Mouse (Mus musculus) G1E (cell line): ENCODE measurements around the gene Trim8. TPM values are rescaled to one million over a fixed set of nuclear protein-coding genes. Genes with fewer than 3 reads are reported as not detected.

Experiments
- ATAC-seq: 2 replicates; pipeline ENCODE4 v1.8.0; 2016; ENCODE audit warnings: mild to moderate bottlenecking; ENCODE audit not compliant: insufficient number of reproducible peaks, poor library complexity, low FRiP score, severe bottlenecking; ENCODE audit errors: extremely low read depth
- DNase-seq: peaks from one replicate; pipeline ENCODE4 v3.0.0; 2012; ENCODE audit warnings: low spot score
- H3K27me3 ChIP-seq: 2 replicates; pipeline ENCODE4 v1.6.1; 2012; ENCODE audit warnings: mild to moderate bottlenecking, low read length, inconsistent platforms; ENCODE audit not compliant: insufficient read depth
- H3K36me3 ChIP-seq: replicated peaks from 2 replicates; pipeline ENCODE3; 2012; ENCODE audit warnings: mild to moderate bottlenecking, inconsistent platforms
- H3K4me1 ChIP-seq: 2 replicates; pipeline ENCODE4 v1.6.1; 2012; ENCODE audit warnings: low read depth, low read length, inconsistent platforms, mixed read lengths; ENCODE audit not compliant: insufficient read depth
- H3K4me3 ChIP-seq: 2 replicates; pipeline ENCODE4 v1.5.1; 2012; ENCODE audit warnings: low read depth, mild to moderate bottlenecking, inconsistent platforms, low read length, moderate library complexity, mixed read lengths
- H3K9me3 ChIP-seq: replicated peaks from 2 replicates; pipeline ENCODE4 v1.6.1; 2012; ENCODE audit warnings: inconsistent platforms
- CTCF ChIP-seq: IDR thresholded peaks from 2 replicates; pipeline ENCODE4 v1.5.1; 2012; ENCODE audit warnings: low read depth, low read length, inconsistent platforms, mixed read lengths
- GATA1 ChIP-seq: IDR thresholded peaks from 2 replicates; pipeline ENCODE4 v1.6.1; 2012; ENCODE audit warnings: borderline replicate concordance, low read length, inconsistent platforms, mixed read lengths
- GATA2 ChIP-seq: IDR thresholded peaks from 2 replicates; pipeline ENCODE4 v1.6.1; 2012; ENCODE audit warnings: low read depth, low read length, inconsistent platforms, borderline replicate concordance
- POLR2AphosphoS5 ChIP-seq: IDR thresholded peaks from 2 replicates; pipeline ENCODE4 v1.6.1; 2012; ENCODE audit warnings: low read depth, low read length, inconsistent platforms; ENCODE audit not compliant: insufficient replicate concordance
- TAL1 ChIP-seq: conservative IDR thresholded peaks from 2 replicates; pipeline ENCODE4 v1.6.1; 2012; ENCODE audit warnings: low read depth, low read length, inconsistent platforms, mixed read lengths
- polyA plus RNA-seq: library from polyadenylated mRNA; stranded (reverse); fragments of >175 nt; gene quantifications from 2 replicates; pipeline ENCODE4 v1.2.3, GENCODE M21; 2012
- total RNA-seq, 2 experiments: library from RNA; stranded (forward) in 1 of 2; stranded (reverse) in 1 of 2; fragments of 200-1000 nt in 1 of 2; fragments of >200 nt in 1 of 2; fragmentation: Nextera tagmentation in 1 of 2; gene quantifications; 2 replicates each; pipeline ENCODE4 v1.2.3; 2014 to 2017

The Trim8 gene
- total and polyA plus RNA-seq, 3 experiments: 20.3 to 66.0 (median 22.7) TPM

DNA sequence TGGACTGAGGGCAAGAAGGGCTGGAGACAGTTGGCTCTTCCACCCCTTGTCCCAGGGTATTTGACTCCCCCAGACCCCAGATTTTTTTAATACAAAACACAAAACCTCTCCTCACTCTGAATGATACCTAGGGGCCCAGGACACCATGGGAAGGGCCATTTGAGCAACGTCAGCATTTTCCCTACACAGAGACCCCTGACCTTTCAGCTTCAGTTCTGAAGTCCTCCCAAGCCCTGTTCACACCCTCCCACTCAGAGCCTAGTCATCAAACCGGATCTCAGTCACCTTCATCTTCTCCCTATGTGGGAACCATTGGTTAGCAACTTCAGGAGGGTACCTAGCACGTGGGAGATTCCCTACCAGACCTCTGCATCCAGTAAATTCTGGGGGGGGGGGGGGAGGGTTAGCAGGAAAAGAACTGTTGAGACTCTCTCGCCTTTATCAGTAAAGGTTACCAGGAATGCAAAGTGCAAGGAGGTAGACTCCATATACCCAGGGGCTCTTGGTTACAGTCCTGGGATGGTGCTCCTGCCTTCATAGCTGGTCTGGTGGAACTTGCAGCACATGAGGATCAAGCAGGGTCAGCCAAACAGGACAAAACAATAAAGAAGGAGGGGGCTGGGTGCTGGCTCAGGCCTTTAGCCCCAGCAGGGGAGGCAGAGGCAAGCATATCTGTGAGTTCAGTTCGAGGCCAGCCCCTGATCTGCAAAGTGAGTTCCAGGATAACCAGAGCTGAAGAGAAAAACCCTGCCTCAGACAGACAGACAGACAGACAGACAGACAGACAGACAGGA, 17.5 kb downstream of the Trim8 start:
- ATAC-seq (no peak), DNase-seq (no peak)
- TF ChIP-seq GATA1 (no peak), CTCF (no peak), GATA2 (no peak), TAL1 (no peak)
- Histone ChIP-seq H3K27me3 (peaks cover 20% of the 10 kb centered on the region), H3K4me1 (peaks cover 49% of the 10 kb centered on the region), H3K36me3 (peaks cover 36% of the 10 kb centered on the region), H3K4me3 (no peak overlapping the region; the same call in 1 of the 2 replicates), H3K9me3 (no peaks in the 10 kb centered on the region)

DNA sequence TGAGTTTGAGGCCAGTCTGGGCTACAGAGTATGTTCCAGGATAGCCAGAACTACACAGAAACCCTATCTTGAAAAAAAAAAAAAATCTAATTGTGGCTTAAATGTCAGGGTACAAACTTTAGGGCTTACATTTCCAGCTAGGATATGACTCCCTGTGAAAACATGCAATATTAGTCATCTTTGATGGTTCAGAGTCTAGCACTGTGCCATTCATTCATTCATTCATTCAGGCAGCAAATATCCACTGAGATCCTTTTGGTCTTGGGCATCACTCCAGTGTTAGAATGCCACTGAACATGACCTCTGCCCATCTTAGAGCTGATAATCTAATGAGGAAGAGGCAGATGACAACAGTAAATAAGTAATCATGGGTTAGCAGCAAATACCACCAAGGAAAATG, 20.2 kb downstream of the Trim8 start:
- TF ChIP-seq TAL1: no peak
- no peak for TF ChIP-seq GATA2
- H3K4me1 ChIP-seq: peaks cover 51% of the 10 kb centered on the region
- H3K27me3 ChIP-seq: peaks cover 39% of the 10 kb centered on the region
- no peak for DNase-seq
- H3K9me3 ChIP-seq: no peaks in the 10 kb centered on the region
- no peak for ATAC-seq
- no peak overlapping the region for H3K4me3 ChIP-seq
- H3K36me3 ChIP-seq: peaks cover 11% of the 10 kb centered on the region

DNA sequence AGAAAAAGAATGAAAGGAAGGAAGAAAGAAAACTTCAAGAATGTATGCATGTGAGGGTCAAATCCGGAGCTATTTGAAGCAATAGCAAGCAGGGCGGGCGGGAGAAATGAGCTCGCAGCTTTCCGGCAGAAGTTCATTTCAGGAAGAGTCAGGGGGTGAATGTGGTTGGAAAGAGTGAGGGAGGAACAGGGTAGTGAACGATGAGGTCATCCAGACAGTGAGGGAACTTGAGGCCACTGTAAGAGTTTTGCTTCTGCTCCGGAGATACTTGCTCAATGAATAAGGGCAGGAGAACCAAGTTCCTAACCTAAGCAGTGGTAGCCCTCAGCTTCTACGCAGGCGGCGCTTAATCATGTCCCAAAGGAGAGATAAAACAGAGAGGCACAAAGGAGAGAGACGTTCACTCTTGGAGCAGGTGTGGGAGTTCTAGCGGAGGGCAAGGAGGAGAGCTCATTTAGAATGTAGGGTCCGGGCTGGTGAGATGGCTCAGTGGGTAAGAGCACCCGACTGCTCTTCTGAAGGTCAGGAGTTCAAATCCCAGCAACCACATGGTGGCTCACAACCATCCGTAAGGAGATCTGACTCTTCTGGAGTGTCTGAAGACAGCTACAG, 21.0 kb downstream of the Trim8 start:
- ATAC-seq (no peak), DNase-seq (no peak)
- Histone ChIP-seq H3K36me3 (peaks cover 2% of the 10 kb centered on the region), H3K27me3 (peaks cover 46% of the 10 kb centered on the region), H3K4me3 (no peak overlapping the region), H3K4me1 (peaks cover 45% of the 10 kb centered on the region), H3K9me3 (no peaks in the 10 kb centered on the region)
- TF ChIP-seq CTCF (no peak), POLR2AphosphoS5 (no peak)

DNA sequence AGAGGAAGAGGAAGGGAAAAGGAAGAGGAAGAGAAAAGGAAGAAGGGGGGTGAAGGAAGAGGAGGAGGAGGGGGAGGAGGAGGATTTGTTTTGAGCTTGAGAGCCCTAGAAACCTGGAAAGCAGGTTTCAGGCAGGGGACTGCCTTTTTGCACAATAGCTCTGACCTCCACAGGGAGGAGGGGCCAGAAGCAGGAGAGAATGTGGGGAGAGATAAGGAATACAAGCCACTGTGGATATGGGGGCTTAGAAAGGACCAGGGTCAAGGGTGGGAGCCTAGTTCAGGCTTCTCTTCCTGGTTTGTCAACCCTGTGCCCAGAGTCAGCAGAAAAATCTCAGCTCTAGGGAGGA, 21.6 kb downstream of the Trim8 start:
- no peak for DNase-seq
- H3K9me3 ChIP-seq: no peaks in the 10 kb centered on the region
- H3K4me3 ChIP-seq: no peak overlapping the region
- peaks cover 52% of the 10 kb centered on the region for H3K27me3 ChIP-seq
- no peak for ATAC-seq
- H3K4me1 ChIP-seq: peaks cover 39% of the 10 kb centered on the region
- no peaks in the 10 kb centered on the region for H3K36me3 ChIP-seq
- no peak for TF ChIP-seq CTCF
- TF ChIP-seq GATA1: no peak
- no peak for TF ChIP-seq TAL1
- TF ChIP-seq POLR2AphosphoS5: no peak
- TF ChIP-seq GATA2: no peak

DNA sequence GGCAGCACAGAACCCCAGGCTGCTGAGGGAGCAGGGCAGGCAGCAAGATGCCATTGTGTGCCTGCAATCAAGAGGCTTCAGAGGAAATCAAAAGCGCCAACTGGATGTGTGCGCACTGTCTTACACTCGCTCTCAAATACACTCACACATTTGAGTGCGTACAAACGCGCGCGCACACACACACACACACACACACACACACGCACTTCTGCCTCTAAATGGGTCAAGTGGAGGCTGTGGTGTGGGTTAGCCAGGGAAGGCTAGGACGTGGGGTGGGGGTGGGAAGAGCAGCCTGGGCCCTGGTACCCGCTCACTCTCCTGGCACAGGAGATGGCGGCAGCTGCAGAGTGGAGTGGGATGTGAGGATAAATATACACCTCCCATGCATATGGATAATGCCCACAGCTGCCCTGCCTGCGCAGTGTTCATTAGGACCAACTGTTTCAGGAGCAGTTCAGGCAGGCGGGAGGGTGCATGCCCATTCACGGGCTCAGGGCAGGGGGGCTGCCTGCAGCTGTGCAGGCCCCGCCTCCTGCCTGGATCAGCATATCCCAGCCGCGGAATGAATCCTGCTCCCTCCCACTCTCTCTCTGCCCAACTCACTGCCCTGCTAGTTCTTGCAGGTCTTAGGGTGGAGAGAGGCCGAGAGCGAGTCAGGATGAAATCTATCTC, 22.1 kb downstream of the Trim8 start:
- no peak overlapping the region for H3K4me3 ChIP-seq
- ATAC-seq (no peak), DNase-seq (no peak)
- TF ChIP-seq TAL1 (no peak), GATA1 (no peak), GATA2 (no peak), POLR2AphosphoS5 (no peak), CTCF (no peak)
- peaks cover 38% of the 10 kb centered on the region for H3K4me1 ChIP-seq
- no peaks in the 10 kb centered on the region for H3K9me3 ChIP-seq
- H3K27me3 ChIP-seq: peaks cover 56% of the 10 kb centered on the region
- H3K36me3 ChIP-seq: no peaks in the 10 kb centered on the region

DNA sequence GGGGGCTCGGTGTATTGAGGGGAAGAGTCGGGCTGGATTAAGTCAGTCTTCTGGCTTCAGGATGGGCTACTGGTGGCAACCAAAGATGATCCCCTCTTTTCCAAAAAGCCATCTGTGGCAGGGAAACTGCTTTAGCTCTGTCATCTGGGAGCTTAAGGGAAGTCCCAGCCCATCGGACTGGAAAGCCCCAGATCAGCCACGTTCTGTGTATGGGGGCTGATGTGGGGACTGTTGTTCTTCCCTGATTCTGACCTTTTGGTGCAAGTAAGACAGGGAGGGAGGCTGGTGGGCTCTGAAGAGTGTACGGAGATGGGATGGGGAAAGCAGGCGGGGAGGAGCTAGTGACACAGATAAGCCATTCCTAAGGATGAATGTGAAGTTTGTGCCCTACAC, 22.6 kb downstream of the Trim8 start:
- Histone ChIP-seq H3K27me3 (peaks cover 60% of the 10 kb centered on the region), H3K9me3 (no peaks in the 10 kb centered on the region), H3K4me3 (no peak overlapping the region), H3K4me1 (peaks cover 36% of the 10 kb centered on the region), H3K36me3 (no peaks in the 10 kb centered on the region)
- ATAC-seq: no peak
- DNase-seq: no peak
- no peak for TF ChIP-seq POLR2AphosphoS5
- TF ChIP-seq TAL1: no peak
- no peak for TF ChIP-seq CTCF
